Mouse (Mus musculus): ENCODE measurements around the gene Tns3. TPM values are rescaled to one million over a fixed set of nuclear protein-coding genes. Genes with fewer than 3 reads are reported as not detected.

Gene Tns3
- polyA plus RNA-seq, 1 experiment: 33.9 TPM

GRCm38 (mm10) chr11:8586996-8587644, 77.2 kb downstream of the Tns3 start:
- no peaks in the 10 kb centered on the region for H3K36me3 ChIP-seq (ENCODE audit: control insufficient read depth, insufficient read depth, low read length)
- no peak for DNase-seq
- TF ChIP-seq POLR2A (IDR thresholded peaks at IDR 0.05; ENCODE audit: control insufficient read depth, extremely low read depth, insufficient read depth, low read length, poor library complexity) (no peak), CTCF (IDR thresholded peaks at IDR 0.05; ENCODE audit: borderline replicate concordance, control insufficient read depth, extremely low read depth, insufficient read depth, low read length, poor library complexity) (no peak)
- no peak overlapping the region for H3K4me3 ChIP-seq (ENCODE audit: control insufficient read depth, insufficient read depth, low read length)
- H3K4me1 ChIP-seq (replicated peaks; ENCODE audit: control insufficient read depth, insufficient read depth, low read length): peaks cover 16% of the 10 kb centered on the region
- H3K27me3 ChIP-seq (ENCODE audit: control insufficient read depth, insufficient read depth, low read length): no peaks in the 10 kb centered on the region
- WGBS: 88% methylated on average over 10 of the region's 10 CpGs
- H3K27ac ChIP-seq (ENCODE audit: control insufficient read depth, insufficient read depth, low read length): no peak overlapping the region

DNA sequence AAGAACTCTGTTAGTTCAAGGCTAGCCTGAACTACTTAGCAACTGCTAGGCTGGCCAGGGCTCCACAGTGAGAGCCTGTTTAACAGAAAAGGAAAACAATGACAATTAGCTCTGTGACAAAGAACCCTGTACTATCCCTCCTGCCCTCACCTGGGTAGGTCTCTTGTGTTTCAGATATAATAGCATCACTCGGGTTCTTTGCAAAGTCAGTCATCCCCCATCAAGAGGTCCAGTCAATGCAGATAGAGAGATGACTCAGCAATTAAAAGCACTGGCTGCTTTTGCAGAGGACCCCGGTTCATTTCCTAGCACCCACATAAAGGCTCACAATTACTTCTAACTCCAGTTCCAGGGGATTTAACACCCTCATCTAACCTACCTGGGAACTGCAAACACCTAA, 78.0 kb downstream of the Tns3 start:
- no peak for DNase-seq
- Histone ChIP-seq H3K36me3 (ENCODE audit: control insufficient read depth, insufficient read depth, low read length) (no peaks in the 10 kb centered on the region), H3K27me3 (ENCODE audit: control insufficient read depth, insufficient read depth, low read length) (no peaks in the 10 kb centered on the region), H3K27ac (ENCODE audit: control insufficient read depth, insufficient read depth, low read length) (no peak overlapping the region), H3K4me1 (replicated peaks; ENCODE audit: control insufficient read depth, insufficient read depth, low read length) (peaks cover 12% of the 10 kb centered on the region), H3K4me3 (ENCODE audit: control insufficient read depth, insufficient read depth, low read length) (no peak overlapping the region)
- 77% methylated on average over 2 of the region's 2 CpGs for WGBS
- no peak for TF ChIP-seq CTCF (IDR thresholded peaks at IDR 0.05; ENCODE audit: borderline replicate concordance, control insufficient read depth, extremely low read depth, insufficient read depth, low read length, poor library complexity)
- no peak for TF ChIP-seq POLR2A (IDR thresholded peaks at IDR 0.05; ENCODE audit: control insufficient read depth, extremely low read depth, insufficient read depth, low read length, poor library complexity)

GRCm38 (mm10) chr11:8585686-8586085, 78.6 kb downstream of the Tns3 start:
- no peak for DNase-seq
- no peaks in the 10 kb centered on the region for H3K27me3 ChIP-seq (ENCODE audit: control insufficient read depth, insufficient read depth, low read length)
- no peak overlapping the region for H3K27ac ChIP-seq (ENCODE audit: control insufficient read depth, insufficient read depth, low read length)
- WGBS: 95% methylated on average over 3 of the region's 3 CpGs
- H3K36me3 ChIP-seq (ENCODE audit: control insufficient read depth, insufficient read depth, low read length): no peaks in the 10 kb centered on the region
- TF ChIP-seq CTCF (IDR thresholded peaks at IDR 0.05; ENCODE audit: borderline replicate concordance, control insufficient read depth, extremely low read depth, insufficient read depth, low read length, poor library complexity) (no peak), POLR2A (IDR thresholded peaks at IDR 0.05; ENCODE audit: control insufficient read depth, extremely low read depth, insufficient read depth, low read length, poor library complexity) (no peak)
- H3K4me1 ChIP-seq (replicated peaks; ENCODE audit: control insufficient read depth, insufficient read depth, low read length): peaks cover 12% of the 10 kb centered on the region
- H3K4me3 ChIP-seq (ENCODE audit: control insufficient read depth, insufficient read depth, low read length): no peak overlapping the region

DNA sequence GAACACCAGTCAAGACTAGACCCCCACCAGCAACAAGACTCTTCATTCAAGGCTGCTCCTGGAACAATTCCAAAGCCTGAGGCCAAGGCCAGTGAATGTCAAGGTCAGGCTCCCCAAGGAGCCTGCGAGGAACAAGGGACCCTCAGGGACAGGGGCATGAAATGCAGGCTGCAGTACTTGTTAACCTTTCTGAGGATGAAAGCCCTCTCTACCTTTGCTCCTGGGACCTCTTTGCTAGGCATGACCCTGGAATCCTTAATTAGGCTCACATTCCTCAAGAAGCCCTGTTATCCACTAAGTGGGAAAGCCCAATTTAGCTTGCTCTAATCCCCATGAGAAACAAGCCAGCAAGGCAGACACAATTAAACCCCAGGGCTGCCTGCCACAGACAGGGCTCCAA, 79.4 kb downstream of the Tns3 start:
- H3K27me3 ChIP-seq (ENCODE audit: control insufficient read depth, insufficient read depth, low read length): no peaks in the 10 kb centered on the region
- no peaks in the 10 kb centered on the region for H3K36me3 ChIP-seq (ENCODE audit: control insufficient read depth, insufficient read depth, low read length)
- no peak overlapping the region for H3K4me3 ChIP-seq (ENCODE audit: control insufficient read depth, insufficient read depth, low read length)
- TF ChIP-seq POLR2A (IDR thresholded peaks at IDR 0.05; ENCODE audit: control insufficient read depth, extremely low read depth, insufficient read depth, low read length, poor library complexity) (no peak), CTCF (IDR thresholded peaks at IDR 0.05; ENCODE audit: borderline replicate concordance, control insufficient read depth, extremely low read depth, insufficient read depth, low read length, poor library complexity) (no peak)
- H3K4me1 ChIP-seq (replicated peaks; ENCODE audit: control insufficient read depth, insufficient read depth, low read length): peaks cover 11% of the 10 kb centered on the region
- no peak for DNase-seq
- no peak overlapping the region for H3K27ac ChIP-seq (ENCODE audit: control insufficient read depth, insufficient read depth, low read length)
- WGBS: 97% methylated on average over 1 of the region's 1 CpGs

DNA sequence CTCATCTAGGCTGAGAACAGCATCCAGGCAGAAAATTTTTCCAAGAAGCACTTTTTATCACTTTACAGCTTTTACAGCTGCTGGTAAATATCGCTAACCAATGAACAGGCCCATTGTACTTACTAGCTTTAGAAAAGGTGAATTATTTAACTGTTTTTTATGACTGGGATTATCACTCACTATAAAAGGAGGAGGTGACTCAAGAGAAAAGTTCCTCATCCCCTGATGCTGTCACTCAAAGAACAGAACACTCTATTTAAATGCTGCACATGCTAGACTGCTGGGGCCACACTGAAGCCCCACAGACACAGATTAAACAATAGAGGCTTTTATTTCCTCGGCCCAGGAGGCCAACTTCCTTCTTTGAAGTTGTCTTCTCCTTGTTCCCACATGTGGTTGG, 80.0 kb downstream of the Tns3 start:
- WGBS: 59% methylated on average over 2 of the region's 2 CpGs
- no peak overlapping the region for H3K4me3 ChIP-seq (ENCODE audit: control insufficient read depth, insufficient read depth, low read length)
- TF ChIP-seq CTCF (IDR thresholded peaks at IDR 0.05; ENCODE audit: borderline replicate concordance, control insufficient read depth, extremely low read depth, insufficient read depth, low read length, poor library complexity): no peak
- TF ChIP-seq POLR2A (IDR thresholded peaks at IDR 0.05; ENCODE audit: control insufficient read depth, extremely low read depth, insufficient read depth, low read length, poor library complexity): no peak
- no peaks in the 10 kb centered on the region for H3K36me3 ChIP-seq (ENCODE audit: control insufficient read depth, insufficient read depth, low read length)
- H3K27ac ChIP-seq (ENCODE audit: control insufficient read depth, insufficient read depth, low read length): no peak overlapping the region
- H3K27me3 ChIP-seq (ENCODE audit: control insufficient read depth, insufficient read depth, low read length): no peaks in the 10 kb centered on the region
- no peak for DNase-seq
- peaks cover 6% of the 10 kb centered on the region for H3K4me1 ChIP-seq (replicated peaks; ENCODE audit: control insufficient read depth, insufficient read depth, low read length)

GRCm38 (mm10) chr11:8583137-8583536, 81.2 kb downstream of the Tns3 start:
- Histone ChIP-seq H3K27me3 (ENCODE audit: control insufficient read depth, insufficient read depth, low read length) (no peaks in the 10 kb centered on the region), H3K4me3 (ENCODE audit: control insufficient read depth, insufficient read depth, low read length) (no peak overlapping the region), H3K27ac (ENCODE audit: control insufficient read depth, insufficient read depth, low read length) (no peak overlapping the region), H3K36me3 (ENCODE audit: control insufficient read depth, insufficient read depth, low read length) (no peaks in the 10 kb centered on the region), H3K4me1 (replicated peaks; ENCODE audit: control insufficient read depth, insufficient read depth, low read length) (peaks cover 6% of the 10 kb centered on the region)
- WGBS: 97% methylated on average over 3 of the region's 3 CpGs
- no peak for DNase-seq
- TF ChIP-seq POLR2A (IDR thresholded peaks at IDR 0.05; ENCODE audit: control insufficient read depth, extremely low read depth, insufficient read depth, low read length, poor library complexity): no peak

Data from thymus, adult 2 months (tissue).